Mouse (Mus musculus): Measurements from ENCODE around the gene Trpm8. TPM values are rescaled to one million over a fixed set of nuclear protein-coding genes. Genes with fewer than 3 reads are reported as not detected.

Trpm8 gene
- polyA plus RNA-seq, 1 experiment from 2014 or later, result 0.04 TPM

GRCm38 (mm10) chr1:88238771-88239170 lies 38.7 kb upstream of the Trpm8 start:
- no peak overlapping the region for H3K4me3 ChIP-seq (ENCODE audit: control insufficient read depth in 1 of 2, insufficient read depth in 1 of 2, low read depth in 1 of 2, low read length in 2 of 2)
- H3K9ac ChIP-seq (ENCODE audit: low read length), result no peak overlapping the region
- no peaks in the 10 kb centered on the region for H3K36me3 ChIP-seq (ENCODE audit: control insufficient read depth, insufficient read depth, low read length)
- no peak overlapping the region for H3K27ac ChIP-seq (replicated peaks in 1 of 2; ENCODE audit: control insufficient read depth in 1 of 2, insufficient read depth in 1 of 2, low read depth in 2 of 2, low read length in 2 of 2)
- no peak overlapping the region for H3K4me2 ChIP-seq (ENCODE audit: low read length)
- H3K9me3 ChIP-seq (ENCODE audit: control insufficient read depth, low read length), result peaks cover 96% of the 10 kb centered on the region
- no peaks in the 10 kb centered on the region for H3K27me3 ChIP-seq (ENCODE audit: control insufficient read depth, insufficient read depth, low read length)
- WGBS, result 64% methylated on average over 6 of the region's 6 CpGs
- no peaks in the 10 kb centered on the region for H3K4me1 ChIP-seq (ENCODE audit: control insufficient read depth in 2 of 2, insufficient read depth in 2 of 2, low read length in 2 of 2)
- no peak for ATAC-seq (ENCODE audit: insufficient number of reproducible peaks, insufficient read depth, low FRiP score, low read depth)

GRCm38 (mm10) chr1:88240072-88240471 lies 37.4 kb upstream of the Trpm8 start:
- Histone ChIP-seq H3K4me1 (ENCODE audit: control insufficient read depth in 2 of 2, insufficient read depth in 2 of 2, low read length in 2 of 2) (no peaks in the 10 kb centered on the region), H3K4me3 (ENCODE audit: control insufficient read depth in 1 of 2, insufficient read depth in 1 of 2, low read depth in 1 of 2, low read length in 2 of 2) (no peak overlapping the region), H3K36me3 (ENCODE audit: control insufficient read depth, insufficient read depth, low read length) (no peaks in the 10 kb centered on the region), H3K9ac (ENCODE audit: low read length) (no peak overlapping the region), H3K4me2 (ENCODE audit: low read length) (no peak overlapping the region), H3K27me3 (ENCODE audit: control insufficient read depth, insufficient read depth, low read length) (no peaks in the 10 kb centered on the region), H3K9me3 (ENCODE audit: control insufficient read depth, low read length) (peaks cover 94% of the 10 kb centered on the region), H3K27ac (replicated peaks in 1 of 2; ENCODE audit: control insufficient read depth in 1 of 2, insufficient read depth in 1 of 2, low read depth in 2 of 2, low read length in 2 of 2) (no peak overlapping the region)
- ATAC-seq (ENCODE audit: insufficient number of reproducible peaks, insufficient read depth, low FRiP score, low read depth), result no peak
- WGBS, result 66% methylated on average over 5 of the region's 5 CpGs

- ATAC-seq (ENCODE audit: insufficient number of reproducible peaks, insufficient read depth, low FRiP score, low read depth), result 0 out of 2 replicates have a peak, but pooled peaks have one; percentile 1
- WGBS, result 59% methylated on average over 4 of the region's 4 CpGs
Observed at GRCm38 (mm10) chr1:88240579-88240978, 36.9 kb upstream of the Trpm8 start.

GRCm38 (mm10) chr1:88243861-88244260 lies 33.6 kb upstream of the Trpm8 start:
- no peaks in the 10 kb centered on the region for H3K36me3 ChIP-seq (ENCODE audit: control insufficient read depth, insufficient read depth, low read length)
- WGBS, result 57% methylated on average over 5 of the region's 5 CpGs

More at GRCm38 (mm10) chr1:88240579-88240978, 36.9 kb upstream of the Trpm8 start:
- Histone ChIP-seq H3K27me3 (ENCODE audit: control insufficient read depth, insufficient read depth, low read length) (no peaks in the 10 kb centered on the region), H3K4me1 (ENCODE audit: control insufficient read depth in 2 of 2, insufficient read depth in 2 of 2, low read length in 2 of 2) (no peaks in the 10 kb centered on the region), H3K9ac (ENCODE audit: low read length) (no peak overlapping the region), H3K4me3 (ENCODE audit: control insufficient read depth in 1 of 2, insufficient read depth in 1 of 2, low read depth in 1 of 2, low read length in 2 of 2) (no peak overlapping the region), H3K9me3 (ENCODE audit: control insufficient read depth, low read length) (peaks cover 93% of the 10 kb centered on the region), H3K27ac (replicated peaks in 1 of 2; ENCODE audit: control insufficient read depth in 1 of 2, insufficient read depth in 1 of 2, low read depth in 2 of 2, low read length in 2 of 2) (no peak overlapping the region), H3K4me2 (ENCODE audit: low read length) (no peak overlapping the region), H3K36me3 (ENCODE audit: control insufficient read depth, insufficient read depth, low read length) (no peaks in the 10 kb centered on the region)

GRCm38 (mm10) chr1:88245881-88246280 lies 31.6 kb upstream of the Trpm8 start:
- WGBS, result 75% methylated on average over 6 of the region's 6 CpGs
- H3K9me3 ChIP-seq (ENCODE audit: control insufficient read depth, low read length), result peaks cover 94% of the 10 kb centered on the region
- ATAC-seq (ENCODE audit: insufficient number of reproducible peaks, insufficient read depth, low FRiP score, low read depth), result no peak
- H3K27ac ChIP-seq (replicated peaks in 1 of 2; ENCODE audit: control insufficient read depth in 1 of 2, insufficient read depth in 1 of 2, low read depth in 2 of 2, low read length in 2 of 2), result no peak overlapping the region
- H3K27me3 ChIP-seq (ENCODE audit: control insufficient read depth, insufficient read depth, low read length), result no peaks in the 10 kb centered on the region
- no peak overlapping the region for H3K4me2 ChIP-seq (ENCODE audit: low read length)
- H3K4me3 ChIP-seq (ENCODE audit: control insufficient read depth in 1 of 2, insufficient read depth in 1 of 2, low read depth in 1 of 2, low read length in 2 of 2), result no peak overlapping the region
- H3K36me3 ChIP-seq (ENCODE audit: control insufficient read depth, insufficient read depth, low read length), result no peaks in the 10 kb centered on the region
- no peak overlapping the region for H3K9ac ChIP-seq (ENCODE audit: low read length)
- H3K4me1 ChIP-seq (ENCODE audit: control insufficient read depth in 2 of 2, insufficient read depth in 2 of 2, low read length in 2 of 2), result no peaks in the 10 kb centered on the region

More at GRCm38 (mm10) chr1:88243861-88244260, 33.6 kb upstream of the Trpm8 start:
- Histone ChIP-seq H3K4me1 (ENCODE audit: control insufficient read depth in 2 of 2, insufficient read depth in 2 of 2, low read length in 2 of 2) (no peaks in the 10 kb centered on the region), H3K9ac (ENCODE audit: low read length) (no peak overlapping the region), H3K4me2 (ENCODE audit: low read length) (no peak overlapping the region), H3K4me3 (ENCODE audit: control insufficient read depth in 1 of 2, insufficient read depth in 1 of 2, low read depth in 1 of 2, low read length in 2 of 2) (no peak overlapping the region), H3K9me3 (ENCODE audit: control insufficient read depth, low read length) (peaks cover 94% of the 10 kb centered on the region), H3K27me3 (ENCODE audit: control insufficient read depth, insufficient read depth, low read length) (no peaks in the 10 kb centered on the region), H3K27ac (replicated peaks in 1 of 2; ENCODE audit: control insufficient read depth in 1 of 2, insufficient read depth in 1 of 2, low read depth in 2 of 2, low read length in 2 of 2) (no peak overlapping the region)
- ATAC-seq (ENCODE audit: insufficient number of reproducible peaks, insufficient read depth, low FRiP score, low read depth), result no peak

- Histone ChIP-seq H3K27ac (replicated peaks in 1 of 2; ENCODE audit: control insufficient read depth in 1 of 2, insufficient read depth in 1 of 2, low read depth in 2 of 2, low read length in 2 of 2) (no peak overlapping the region), H3K9ac (ENCODE audit: low read length) (no peak overlapping the region), H3K4me1 (ENCODE audit: control insufficient read depth in 2 of 2, insufficient read depth in 2 of 2, low read length in 2 of 2) (no peaks in the 10 kb centered on the region), H3K4me3 (ENCODE audit: control insufficient read depth in 1 of 2, insufficient read depth in 1 of 2, low read depth in 1 of 2, low read length in 2 of 2) (no peak overlapping the region), H3K36me3 (ENCODE audit: control insufficient read depth, insufficient read depth, low read length) (no peaks in the 10 kb centered on the region), H3K4me2 (ENCODE audit: low read length) (no peak overlapping the region), H3K27me3 (ENCODE audit: control insufficient read depth, insufficient read depth, low read length) (no peaks in the 10 kb centered on the region), H3K9me3 (ENCODE audit: control insufficient read depth, low read length) (peaks cover 94% of the 10 kb centered on the region)
- WGBS, result 40% methylated on average over 6 of the region's 6 CpGs
- ATAC-seq (ENCODE audit: insufficient number of reproducible peaks, insufficient read depth, low FRiP score, low read depth), result no peak
Observed at GRCm38 (mm10) chr1:88246386-88246785, 31.1 kb upstream of the Trpm8 start.

GRCm38 (mm10) chr1:88247660-88248059 lies 29.8 kb upstream of the Trpm8 start:
- Histone ChIP-seq H3K36me3 (ENCODE audit: control insufficient read depth, insufficient read depth, low read length) (no peaks in the 10 kb centered on the region), H3K27ac (replicated peaks in 1 of 2; ENCODE audit: control insufficient read depth in 1 of 2, insufficient read depth in 1 of 2, low read depth in 2 of 2, low read length in 2 of 2) (no peak overlapping the region), H3K9me3 (ENCODE audit: control insufficient read depth, low read length) (peaks cover 92% of the 10 kb centered on the region), H3K4me3 (ENCODE audit: control insufficient read depth in 1 of 2, insufficient read depth in 1 of 2, low read depth in 1 of 2, low read length in 2 of 2) (no peak overlapping the region), H3K4me1 (ENCODE audit: control insufficient read depth in 2 of 2, insufficient read depth in 2 of 2, low read length in 2 of 2) (no peaks in the 10 kb centered on the region), H3K9ac (ENCODE audit: low read length) (no peak overlapping the region), H3K27me3 (ENCODE audit: control insufficient read depth, insufficient read depth, low read length) (no peaks in the 10 kb centered on the region), H3K4me2 (ENCODE audit: low read length) (no peak overlapping the region)
- 42% methylated on average over 2 of the region's 2 CpGs for WGBS
- ATAC-seq (ENCODE audit: insufficient number of reproducible peaks, insufficient read depth, low FRiP score, low read depth), result no peak

GRCm38 (mm10) chr1:88248658-88249057 lies 28.8 kb upstream of the Trpm8 start:
- Histone ChIP-seq H3K4me2 (ENCODE audit: low read length) (no peak overlapping the region), H3K4me1 (ENCODE audit: control insufficient read depth in 2 of 2, insufficient read depth in 2 of 2, low read length in 2 of 2) (no peaks in the 10 kb centered on the region), H3K27ac (replicated peaks in 1 of 2; ENCODE audit: control insufficient read depth in 1 of 2, insufficient read depth in 1 of 2, low read depth in 2 of 2, low read length in 2 of 2) (no peak overlapping the region), H3K9me3 (ENCODE audit: control insufficient read depth, low read length) (peaks cover 94% of the 10 kb centered on the region), H3K9ac (ENCODE audit: low read length) (no peak overlapping the region), H3K36me3 (ENCODE audit: control insufficient read depth, insufficient read depth, low read length) (no peaks in the 10 kb centered on the region), H3K4me3 (ENCODE audit: control insufficient read depth in 1 of 2, insufficient read depth in 1 of 2, low read depth in 1 of 2, low read length in 2 of 2) (no peak overlapping the region), H3K27me3 (ENCODE audit: control insufficient read depth, insufficient read depth, low read length) (no peaks in the 10 kb centered on the region)
- WGBS, result 59% methylated on average over 4 of the region's 4 CpGs
- ATAC-seq (ENCODE audit: insufficient number of reproducible peaks, insufficient read depth, low FRiP score, low read depth), result no peak
